Mouse (Mus musculus): ENCODE results near the gene Epha4. TPM values are rescaled to one million over a fixed set of nuclear protein-coding genes. Genes with fewer than 3 reads are reported as not detected.
A peak's percentile ranks its signal among the peaks of the same experiment; 100 is the strongest.

Epha4 gene
- total and polyA plus RNA-seq, 2 experiments from 2014 or later, result 36.0 to 107 TPM

GRCm38 (mm10) chr1:77471447-77471846 is 43.4 kb downstream of the Epha4 start:
- Histone ChIP-seq H3K4me3 (ENCODE audit: low read length) (no peak overlapping the region), H3K4me2 (ENCODE audit: low read depth, low read length) (no peak overlapping the region), H3K4me1 (ENCODE audit: insufficient read depth, low read length) (no peaks in the 10 kb centered on the region), H3K9ac (replicated peaks; ENCODE audit: low read length) (no peak overlapping the region), H3K9me3 (ENCODE audit: low read length) (no peaks in the 10 kb centered on the region), H3K27me3 (ENCODE audit: insufficient read depth, low read length) (no peaks in the 10 kb centered on the region), H3K36me3 (ENCODE audit: insufficient read depth, low read length) (no peaks in the 10 kb centered on the region), H3K27ac (no peak overlapping the region)
- DNase-seq (ENCODE audit: low spot score) (no peak), ATAC-seq (no peak)
- 54% methylated on average over 5 of the region's 5 CpGs for WGBS
- no peak for TF ChIP-seq CTCF (IDR thresholded peaks at IDR 0.05; ENCODE audit: low read depth)

- H3K27me3 ChIP-seq (ENCODE audit: insufficient read depth, low read length), result no peaks in the 10 kb centered on the region
Measured at GRCm38 (mm10) chr1:77471037-77471436, 43.9 kb downstream of the Epha4 start.

GRCm38 (mm10) chr1:77468717-77469314 is 46.1 kb downstream of the Epha4 start:
- H3K27ac ChIP-seq, result no peak overlapping the region
- H3K36me3 ChIP-seq (ENCODE audit: insufficient read depth, low read length), result no peaks in the 10 kb centered on the region
- H3K4me2 ChIP-seq (ENCODE audit: low read depth, low read length), result no peak overlapping the region
- H3K4me1 ChIP-seq (ENCODE audit: insufficient read depth, low read length), result no peaks in the 10 kb centered on the region
- no peak overlapping the region for H3K9ac ChIP-seq (replicated peaks; ENCODE audit: low read length)
- 81% methylated on average over 5 of the region's 5 CpGs for WGBS
- no peak for TF ChIP-seq CTCF (IDR thresholded peaks at IDR 0.05; ENCODE audit: low read depth)
- DNase-seq (ENCODE audit: low spot score), result no peak
- no peaks in the 10 kb centered on the region for H3K9me3 ChIP-seq (ENCODE audit: low read length)
- no peaks in the 10 kb centered on the region for H3K27me3 ChIP-seq (ENCODE audit: insufficient read depth, low read length)
- ATAC-seq, result no peak
- H3K4me3 ChIP-seq (ENCODE audit: low read length), result no peak overlapping the region

More at GRCm38 (mm10) chr1:77471037-77471436, 43.9 kb downstream of the Epha4 start:
- ATAC-seq (no peak), DNase-seq (ENCODE audit: low spot score) (no peak)
- no peak overlapping the region for H3K4me3 ChIP-seq (ENCODE audit: low read length)
- no peaks in the 10 kb centered on the region for H3K9me3 ChIP-seq (ENCODE audit: low read length)
- no peak overlapping the region for H3K4me2 ChIP-seq (ENCODE audit: low read depth, low read length)
- WGBS, result 52% methylated on average over 5 of the region's 5 CpGs
- no peaks in the 10 kb centered on the region for H3K4me1 ChIP-seq (ENCODE audit: insufficient read depth, low read length)
- H3K36me3 ChIP-seq (ENCODE audit: insufficient read depth, low read length), result no peaks in the 10 kb centered on the region
- no peak overlapping the region for H3K9ac ChIP-seq (replicated peaks; ENCODE audit: low read length)
- H3K27ac ChIP-seq, result no peak overlapping the region
- TF ChIP-seq CTCF (IDR thresholded peaks at IDR 0.05; ENCODE audit: low read depth), result no peak

- no peak for ATAC-seq
- Histone ChIP-seq H3K9ac (replicated peaks; ENCODE audit: low read length) (no peak overlapping the region), H3K4me3 (ENCODE audit: low read length) (no peak overlapping the region), H3K4me2 (ENCODE audit: low read depth, low read length) (no peak overlapping the region), H3K4me1 (ENCODE audit: insufficient read depth, low read length) (0 out of 2 replicates have a peak, but pooled peaks cover 3% of the 10 kb centered on the region), H3K36me3 (ENCODE audit: insufficient read depth, low read length) (no peaks in the 10 kb centered on the region), H3K9me3 (ENCODE audit: low read length) (no peaks in the 10 kb centered on the region), H3K27me3 (ENCODE audit: insufficient read depth, low read length) (no peaks in the 10 kb centered on the region; the same call in 1 of the 2 replicates), H3K27ac (no peak overlapping the region)
- no peak for TF ChIP-seq CTCF (IDR thresholded peaks at IDR 0.05; ENCODE audit: low read depth)
- no peak for DNase-seq (ENCODE audit: low spot score)
- WGBS, result 79% methylated on average over 4 of the region's 4 CpGs
Measured at GRCm38 (mm10) chr1:77465524-77465923, 49.4 kb downstream of the Epha4 start.

- Histone ChIP-seq H3K36me3 (ENCODE audit: insufficient read depth, low read length) (no peaks in the 10 kb centered on the region), H3K4me1 (ENCODE audit: insufficient read depth, low read length) (0 out of 2 replicates have a peak, but pooled peaks cover 3% of the 10 kb centered on the region), H3K9ac (replicated peaks; ENCODE audit: low read length) (no peak overlapping the region), H3K27me3 (ENCODE audit: insufficient read depth, low read length) (no peaks in the 10 kb centered on the region; the same call in 1 of the 2 replicates), H3K4me3 (ENCODE audit: low read length) (no peak overlapping the region), H3K27ac (no peak overlapping the region), H3K9me3 (ENCODE audit: low read length) (no peaks in the 10 kb centered on the region), H3K4me2 (ENCODE audit: low read depth, low read length) (no peak overlapping the region)
- no peak for TF ChIP-seq CTCF (IDR thresholded peaks at IDR 0.05; ENCODE audit: low read depth)
- WGBS, result 67% methylated on average over 1 of the region's 1 CpGs
- DNase-seq (ENCODE audit: low spot score) (no peak), ATAC-seq (no peak)
Measured at GRCm38 (mm10) chr1:77464108-77464507, 50.8 kb downstream of the Epha4 start.

- Histone ChIP-seq H3K27ac (peak overlapping the region; percentile 32; the same call in 1 of the 2 replicates), H3K4me1 (ENCODE audit: insufficient read depth, low read length) (0 out of 2 replicates have a peak, but pooled peaks cover 3% of the 10 kb centered on the region), H3K9ac (replicated peaks; ENCODE audit: low read length) (no peak overlapping the region), H3K4me2 (ENCODE audit: low read depth, low read length) (no peak overlapping the region), H3K36me3 (ENCODE audit: insufficient read depth, low read length) (no peaks in the 10 kb centered on the region), H3K27me3 (ENCODE audit: insufficient read depth, low read length) (no peaks in the 10 kb centered on the region; the same call in 1 of the 2 replicates), H3K9me3 (ENCODE audit: low read length) (no peaks in the 10 kb centered on the region), H3K4me3 (ENCODE audit: low read length) (no peak overlapping the region)
- TF ChIP-seq CTCF (IDR thresholded peaks at IDR 0.05; ENCODE audit: low read depth), result no peak
- 27% methylated on average over 3 of the region's 3 CpGs for WGBS
- ATAC-seq, result no peak
- DNase-seq (ENCODE audit: low spot score), result peak; percentile 15
Measured at GRCm38 (mm10) chr1:77461877-77462615, 52.8 kb downstream of the Epha4 start.

Measured in hindbrain, postnatal 0 days (tissue).